Comparison of ENCODE assay signal across 15 mouse cellular contexts in genomic region chr8:110321446-110321845, GRCm38 (mm10). TPM values are rescaled to one million over a fixed set of nuclear protein-coding genes. Genes with fewer than 3 reads are reported as not detected.
"Had no signal": no experiment of that assay in that cellular context is flagged by ENCODE, and none has a peak within 500 bp of the region (broad histone marks: within the 10 kb centered on the region; RNA-seq: fewer than 3 reads in every experiment).

No protein-coding gene starts in this region.

- DNase-seq: kidney, postnatal 36 days; layer of hippocampus, adult 9-11 months; liver; liver, embryonic 13.5 days; liver, postnatal 0 days; lung, postnatal 36 days; right cerebral cortex, postnatal 14 days; thymus, adult 2 months; thymus, postnatal 36 days had no signal

- H3K4me3 ChIP-seq: limb, embryonic 12.5 days; liver, embryonic 13.5 days; lung, embryonic 15.5 days; midbrain, embryonic 13.5 days had no signal

- ATAC-seq: liver, postnatal 0 days; midbrain, embryonic 13.5 days had no signal

- H3K27me3 ChIP-seq: limb, embryonic 12.5 days; liver, embryonic 13.5 days; lung, embryonic 15.5 days; midbrain, embryonic 13.5 days; stomach, embryonic 15.5 days had no signal

- H3K36me3 ChIP-seq: limb, embryonic 12.5 days; liver, embryonic 13.5 days; lung, embryonic 15.5 days; midbrain, embryonic 13.5 days; stomach, embryonic 15.5 days had no signal

- H3K9me3 ChIP-seq: limb, embryonic 12.5 days; liver, embryonic 13.5 days; lung, embryonic 15.5 days; midbrain, embryonic 13.5 days; stomach, embryonic 15.5 days had no signal

- H3K9ac ChIP-seq: limb, embryonic 12.5 days; liver, embryonic 13.5 days; liver, postnatal 0 days; lung, embryonic 15.5 days; midbrain, embryonic 13.5 days; stomach, embryonic 15.5 days had no signal

- H3K4me1 ChIP-seq: liver, embryonic 13.5 days; stomach, embryonic 15.5 days had no signal

- H3K4me2 ChIP-seq: limb, embryonic 12.5 days; liver, embryonic 13.5 days; lung, embryonic 15.5 days; midbrain, embryonic 13.5 days had no signal

- H3K27ac ChIP-seq: kidney, postnatal 0 days; limb, embryonic 12.5 days; liver, embryonic 13.5 days; lung, embryonic 15.5 days; midbrain, embryonic 13.5 days; stomach, embryonic 15.5 days had no signal

RNA-seq across cellular contexts. Expression of gene Hydin, which starts 54.7 kb away (rescaled TPM):
- total RNA-seq: megakaryocyte progenitor cell, adult 5-6 weeks had no signal
